Mouse (Mus musculus) liver, postnatal 0 days (tissue): ENCODE data around the gene Cbx5. TPM values are rescaled to one million over a fixed set of nuclear protein-coding genes. Genes with fewer than 3 reads are reported as not detected.
A peak's percentile ranks its signal among the peaks of the same experiment; 100 is the strongest.

Experiments
- ATAC-seq: fragments of 200-750 bp; cut with Nextera tagmentation; 2 replicates; pipeline ENCODE4 v1.8.0; 2017; ENCODE audit warnings: mild to moderate bottlenecking, moderate library complexity
- DNase-seq: peaks from one replicate; pipeline ENCODE4 v3.0.0-alpha.2; 2016
- H3K27ac ChIP-seq: fragments of 300-500 bp; sonication (generic); 2 replicates; pipeline ENCODE4 v1.5.1; 2014; ENCODE audit warnings: antibody characterized with exemption, moderate library complexity, mild to moderate bottlenecking, low read depth
- H3K27me3 ChIP-seq: fragments of 300-500 bp; sonication (generic); 2 replicates; pipeline ENCODE4 v1.6.1; 2014; ENCODE audit warnings: low read length, control low read depth, mixed read lengths; ENCODE audit not compliant: insufficient read depth
- H3K36me3 ChIP-seq: fragments of 300-500 bp; sonication (generic); replicated peaks from 2 replicates; pipeline ENCODE4 v1.6.1; 2014; ENCODE audit warnings: mild to moderate bottlenecking, control low read depth, low read length, moderate library complexity, mixed read lengths; ENCODE audit not compliant: insufficient read depth
- H3K4me1 ChIP-seq: fragments of 300-500 bp; sonication (generic); 2 replicates; pipeline ENCODE4 v1.6.1; 2014; ENCODE audit warnings: antibody characterized with exemption, mild to moderate bottlenecking, control low read depth; ENCODE audit not compliant: insufficient read depth
- H3K4me2 ChIP-seq: fragments of 300-500 bp; sonication (generic); 2 replicates; pipeline ENCODE4 v1.6.1; 2014; ENCODE audit warnings: low read depth, mild to moderate bottlenecking, low read length, moderate library complexity, mixed read lengths
- H3K4me3 ChIP-seq: fragments of 300-500 bp; sonication (generic); 2 replicates; pipeline ENCODE4 v1.5.1; 2014; ENCODE audit warnings: low read depth, low read length
- H3K9ac ChIP-seq: fragments of 300-500 bp; sonication (generic); replicated peaks from 2 replicates; pipeline ENCODE4 v1.6.1; 2014; ENCODE audit warnings: mild to moderate bottlenecking, moderate library complexity
- H3K9me3 ChIP-seq: fragments of 300-500 bp; sonication (generic); 2 replicates; pipeline ENCODE4 v1.6.1; 2016; ENCODE audit warnings: mild to moderate bottlenecking, control low read depth, low read length, mixed read lengths
- CTCF ChIP-seq: sonication (generic); IDR thresholded peaks from 2 replicates; pipeline ENCODE4 v1.5.1; 2016; ENCODE audit warnings: antibody characterized with exemption, low read depth
- EP300 ChIP-seq: IDR thresholded peaks from 2 replicates; pipeline ENCODE4 v1.6.1; 2016; ENCODE audit warnings: antibody characterized with exemption, low read depth, mild to moderate bottlenecking
- WGBS: fragments of 180-500 bp; shearing (Covaris S2); extraction: QIAGEN DNeasy Blood & Tissue Kit; methylation state at CpG from one replicate; pipeline ENCODE4 v1.1.7; 2014; ENCODE audit not compliant: insufficient replicate concordance; 5-methylcytosine and 5-hydroxymethylcytosine counted together
- polyA plus RNA-seq: library from polyadenylated mRNA; unstranded; fragments of >200 nt; fragmentation: Nextera tagmentation; extraction: Ambion mirVana; gene quantifications from 2 replicates; pipeline ENCODE4 v1.2.1, GENCODE M21; 2015

Gene Cbx5
- polyA plus RNA-seq, 1 experiment from 2014 or later: 23.3 TPM

GRCm38 (mm10) chr15:103221386-103221785, 18.2 kb downstream of the Cbx5 start:
- Histone ChIP-seq H3K9me3 (no peaks in the 10 kb centered on the region), H3K27me3 (no peaks in the 10 kb centered on the region), H3K4me2 (no peak overlapping the region), H3K9ac (no peak overlapping the region), H3K27ac (0 out of 2 replicates have a peak overlapping the region, but pooled peaks have one; percentile 2), H3K36me3 (peaks cover 2% of the 10 kb centered on the region; the same call in 1 of the 2 replicates), H3K4me3 (no peak overlapping the region), H3K4me1 (peaks cover 10% of the 10 kb centered on the region)
- ATAC-seq (no peak), DNase-seq (no peak)
- WGBS: 60% methylated on average over 1 of the region's 1 CpGs
- TF ChIP-seq EP300 (no peak), CTCF (no peak)

GRCm38 (mm10) chr15:103220785-103221184, 18.8 kb downstream of the Cbx5 start:
- Histone ChIP-seq H3K9me3 (no peaks in the 10 kb centered on the region), H3K4me2 (no peak overlapping the region), H3K4me3 (no peak overlapping the region), H3K27ac (peak overlapping the region; percentile 73; the same call in 1 of the 2 replicates), H3K9ac (no peak overlapping the region), H3K27me3 (no peaks in the 10 kb centered on the region), H3K36me3 (peaks cover 2% of the 10 kb centered on the region; the same call in 1 of the 2 replicates), H3K4me1 (peaks cover 15% of the 10 kb centered on the region)
- WGBS: 46% methylated on average over 3 of the region's 3 CpGs
- ATAC-seq (no peak), DNase-seq (peak; percentile 25)
- TF ChIP-seq EP300 (no peak), CTCF (no peak)

GRCm38 (mm10) chr15:103216052-103216451, 23.6 kb downstream of the Cbx5 start:
- Histone ChIP-seq H3K9ac (peak overlapping the region; percentile 49; the same call in 1 of the 2 replicates), H3K4me3 (no peak overlapping the region)
- no peak for TF ChIP-seq CTCF
- no peak for TF ChIP-seq EP300

GRCm38 (mm10) chr15:103214971-103215907, 24.4 kb downstream of the Cbx5 start:
- TF ChIP-seq EP300 (no peak), CTCF (no peak)
- Histone ChIP-seq H3K4me1 (peaks cover 12% of the 10 kb centered on the region), H3K36me3 (peaks cover 27% of the 10 kb centered on the region), H3K9ac (peak overlapping the region; percentile 49), H3K4me3 (peak overlapping the region; percentile 50), H3K27ac (peak overlapping the region; percentile 77), H3K9me3 (no peaks in the 10 kb centered on the region), H3K27me3 (no peaks in the 10 kb centered on the region), H3K4me2 (peak overlapping the region; percentile 70)
- peak; percentile 94 for ATAC-seq
- DNase-seq: peak; percentile 82
- 9% methylated on average over 15 of the region's 15 CpGs for WGBS

More at GRCm38 (mm10) chr15:103216052-103216451, 23.6 kb downstream of the Cbx5 start:
- Histone ChIP-seq H3K27me3 (no peaks in the 10 kb centered on the region), H3K4me1 (peaks cover 15% of the 10 kb centered on the region), H3K27ac (peak overlapping the region; percentile 77; the same call in 1 of the 2 replicates), H3K4me2 (peak overlapping the region; percentile 70), H3K9me3 (no peaks in the 10 kb centered on the region), H3K36me3 (peaks cover 19% of the 10 kb centered on the region)
- ATAC-seq: no peak
- DNase-seq: no peak
- WGBS: 64% methylated on average over 2 of the region's 2 CpGs

GRCm38 (mm10) chr15:103214149-103214548, 25.5 kb downstream of the Cbx5 start:
- TF ChIP-seq CTCF: no peak
- TF ChIP-seq EP300: no peak
- H3K27me3 ChIP-seq: no peaks in the 10 kb centered on the region
- H3K4me1 ChIP-seq: peaks cover 12% of the 10 kb centered on the region
- H3K4me2 ChIP-seq: peak overlapping the region; percentile 55
- no peak for ATAC-seq
- peak overlapping the region; percentile 34; the same call in 1 of the 2 replicates for H3K27ac ChIP-seq
- no peak for DNase-seq
- H3K9ac ChIP-seq: no peak overlapping the region
- no peak overlapping the region for H3K4me3 ChIP-seq
- WGBS: 68% methylated on average over 2 of the region's 2 CpGs
- H3K36me3 ChIP-seq: peaks cover 33% of the 10 kb centered on the region
- no peaks in the 10 kb centered on the region for H3K9me3 ChIP-seq

- no peak overlapping the region for H3K9ac ChIP-seq
- no peaks in the 10 kb centered on the region for H3K27me3 ChIP-seq
- 75% methylated on average over 2 of the region's 2 CpGs for WGBS
- H3K4me1 ChIP-seq: peaks cover 2% of the 10 kb centered on the region; the same call in 1 of the 2 replicates
- no peaks in the 10 kb centered on the region for H3K9me3 ChIP-seq
- H3K4me3 ChIP-seq: no peak overlapping the region
- ATAC-seq: no peak
- H3K36me3 ChIP-seq: peaks cover 53% of the 10 kb centered on the region
- DNase-seq: no peak
- no peak overlapping the region for H3K4me2 ChIP-seq
- TF ChIP-seq EP300 (no peak), CTCF (peak; percentile 53)
- no peak overlapping the region for H3K27ac ChIP-seq
Observed at GRCm38 (mm10) chr15:103205156-103205555, 34.5 kb downstream of the Cbx5 start.
